Mouse (Mus musculus) myocyte (in vitro differentiated cells): ENCODE measurements around the gene Slc15a4.

Source experiments
- E2F4 ChIP-seq: IDR thresholded peaks from one replicate; pipeline ENCODE4 v1.6.1; 2011; ENCODE audit warnings: mild to moderate bottlenecking, control low read depth, moderate library complexity; ENCODE audit not compliant: insufficient read depth
- MAX ChIP-seq: IDR thresholded peaks from one replicate; pipeline ENCODE4 v1.6.1; 2011; ENCODE audit warnings: low read depth, mild to moderate bottlenecking, control low read depth
- POLR2A ChIP-seq: IDR thresholded peaks from one replicate; pipeline ENCODE4 v1.6.1; 2011; ENCODE audit warnings: low read depth, mild to moderate bottlenecking, control low read depth, moderate library complexity; ENCODE audit not compliant: insufficient read length
- POLR2AphosphoS2 ChIP-seq: IDR thresholded peaks from one replicate; pipeline ENCODE4 v1.6.1; 2011; ENCODE audit warnings: low read depth, control low read depth; ENCODE audit not compliant: insufficient read length
- TCF3 ChIP-seq: IDR thresholded peaks from one replicate; pipeline ENCODE4 v1.6.1; 2011; ENCODE audit warnings: low read depth, control low read depth; ENCODE audit not compliant: insufficient read length
- USF1 ChIP-seq: IDR thresholded peaks from one replicate; pipeline ENCODE4 v1.6.1; 2011; ENCODE audit warnings: low read depth, mild to moderate bottlenecking, control low read depth, moderate library complexity

DNA sequence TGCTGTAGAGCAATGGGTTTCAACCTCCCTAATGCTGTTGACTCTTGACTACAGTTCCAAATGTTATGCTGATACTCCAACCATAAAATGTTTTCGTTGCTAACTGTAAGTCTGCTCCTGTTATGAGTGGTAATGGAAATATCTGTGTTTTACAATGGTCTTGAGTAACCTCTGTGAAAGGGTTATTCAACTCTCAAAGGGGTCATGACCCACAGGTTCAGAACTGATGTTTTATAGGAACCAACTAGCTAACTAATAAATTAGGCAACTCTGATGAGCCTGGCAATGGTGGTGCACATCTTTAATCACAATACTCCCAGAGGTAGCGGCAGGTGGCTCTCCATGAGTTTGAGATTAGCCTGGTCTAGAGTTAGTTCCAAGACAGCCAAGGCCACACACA is 5.5 kb upstream of the Slc15a4 start:
- no peak for TF ChIP-seq E2F4
- no peak for TF ChIP-seq POLR2A
- TF ChIP-seq POLR2AphosphoS2, result no peak
- no peak for TF ChIP-seq USF1
- TF ChIP-seq TCF3, result no peak
- no peak for TF ChIP-seq MAX
